Mouse (Mus musculus) lung, postnatal 0 days (tissue): ENCODE measurements around the gene Adh5. TPM values are rescaled to one million over a fixed set of nuclear protein-coding genes. Genes with fewer than 3 reads are reported as not detected.

Experiments
- ATAC-seq: fragments of 200-750 bp; cut with Nextera tagmentation; 2 replicates; pipeline ENCODE4 v1.8.0; 2017; ENCODE audit warnings: moderate library complexity
- DNase-seq: peaks from one replicate; pipeline ENCODE4 v3.0.0-alpha.2; 2016; ENCODE audit warnings: low spot score
- H3K27ac ChIP-seq: fragments of 300-500 bp; sonication (generic); 2 replicates; pipeline ENCODE4 v1.5.1; 2014; ENCODE audit warnings: antibody characterized with exemption, mild to moderate bottlenecking, low read length, mixed read lengths
- H3K27me3 ChIP-seq: fragments of 300-500 bp; sonication (generic); replicated peaks from 2 replicates; pipeline ENCODE4 v1.6.1; 2014; ENCODE audit warnings: low read length, mixed read lengths; ENCODE audit not compliant: insufficient read depth
- H3K36me3 ChIP-seq: fragments of 300-500 bp; sonication (generic); 2 replicates; pipeline ENCODE4 v1.6.1; 2014; ENCODE audit warnings: low read length, mixed read lengths; ENCODE audit not compliant: insufficient read depth
- H3K4me1 ChIP-seq: fragments of 300-500 bp; sonication (generic); 2 replicates; pipeline ENCODE4 v1.6.1; 2014; ENCODE audit warnings: antibody characterized with exemption, low read depth, low read length, mixed read lengths; ENCODE audit not compliant: insufficient read depth
- H3K4me2 ChIP-seq: fragments of 300-500 bp; sonication (generic); replicated peaks from 2 replicates; pipeline ENCODE4 v1.6.1; 2014; ENCODE audit warnings: low read depth, mild to moderate bottlenecking, low read length, moderate library complexity, mixed read lengths
- H3K4me3 ChIP-seq: fragments of 300-500 bp; sonication (generic); 2 replicates; pipeline ENCODE4 v1.5.1; 2014; ENCODE audit warnings: low read depth, low read length
- H3K9ac ChIP-seq: fragments of 300-500 bp; sonication (generic); replicated peaks from 2 replicates; pipeline ENCODE4 v1.6.1; 2014; ENCODE audit warnings: low read depth, mild to moderate bottlenecking
- H3K9me3 ChIP-seq: fragments of 300-500 bp; sonication (generic); 2 replicates; pipeline ENCODE4 v1.6.1; 2016; ENCODE audit warnings: low read length, mixed read lengths
- CTCF ChIP-seq: IDR thresholded peaks from 2 replicates; pipeline ENCODE4 v1.5.1; 2016; ENCODE audit warnings: antibody characterized with exemption, mild to moderate bottlenecking
- EP300 ChIP-seq: IDR thresholded peaks from 2 replicates; pipeline ENCODE4 v1.6.1; 2016; ENCODE audit warnings: antibody characterized with exemption, mild to moderate bottlenecking, control low read depth
- WGBS: fragments of 180-500 bp; shearing (Covaris S2); extraction: QIAGEN DNeasy Blood & Tissue Kit; methylation state at CpG from one replicate; pipeline ENCODE4 v1.1.7; 2014; 5-methylcytosine and 5-hydroxymethylcytosine counted together
- polyA plus RNA-seq: library from polyadenylated mRNA; unstranded; fragments of >200 nt; fragmentation: Nextera tagmentation; extraction: Ambion mirVana; gene quantifications from 2 replicates; pipeline ENCODE4 v1.2.1, GENCODE M21; 2015

Adh5 gene
- polyA plus RNA-seq, 1 experiment from 2014 or later: 116 TPM

GRCm38 (mm10) chr3:138410211-138410610, 32.7 kb upstream of the Adh5 start:
- Histone ChIP-seq H3K4me2 (no peak overlapping the region), H3K4me1 (no peaks in the 10 kb centered on the region), H3K9me3 (no peaks in the 10 kb centered on the region), H3K27me3 (no peaks in the 10 kb centered on the region), H3K27ac (no peak overlapping the region), H3K36me3 (no peaks in the 10 kb centered on the region), H3K9ac (no peak overlapping the region), H3K4me3 (no peak overlapping the region)
- no peak for ATAC-seq
- TF ChIP-seq EP300 (no peak), CTCF (no peak)
- 81% methylated on average over 3 of the region's 3 CpGs for WGBS
- no peak for DNase-seq

GRCm38 (mm10) chr3:138415121-138415690, 27.7 kb upstream of the Adh5 start, which contains the start of gene Adh4:
Gene Adh4 (plus strand): TSS chr3:138415466.
- 68% methylated on average over 6 of the region's 6 CpGs for WGBS
- no peaks in the 10 kb centered on the region for H3K4me1 ChIP-seq
- no peaks in the 10 kb centered on the region for H3K36me3 ChIP-seq
- H3K27ac ChIP-seq: no peak within 1 kb of the TSS
- no peak within 1 kb of the TSS for H3K9ac ChIP-seq
- ATAC-seq (no peak), DNase-seq (no peak)
- H3K27me3 ChIP-seq: no peaks in the 10 kb centered on the region
- no peaks in the 10 kb centered on the region for H3K9me3 ChIP-seq
- TF ChIP-seq CTCF (no peak), EP300 (no peak)
- H3K4me2 ChIP-seq: no peak within 1 kb of the TSS
- H3K4me3 ChIP-seq: no peak within 1 kb of the TSS

- Histone ChIP-seq H3K36me3 (no peaks in the 10 kb centered on the region), H3K4me2 (no peak overlapping the region), H3K4me1 (no peaks in the 10 kb centered on the region), H3K4me3 (no peak overlapping the region), H3K9me3 (no peaks in the 10 kb centered on the region), H3K27me3 (no peaks in the 10 kb centered on the region), H3K27ac (no peak overlapping the region), H3K9ac (no peak overlapping the region)
- 73% methylated on average over 6 of the region's 6 CpGs for WGBS
- TF ChIP-seq CTCF (no peak), EP300 (no peak)
- DNase-seq: no peak
- no peak for ATAC-seq
Measured at GRCm38 (mm10) chr3:138419369-138419768, 23.5 kb upstream of the Adh5 start.

- Histone ChIP-seq H3K4me2 (no peak overlapping the region), H3K4me3 (no peak overlapping the region), H3K27ac (no peak overlapping the region), H3K4me1 (no peaks in the 10 kb centered on the region), H3K9ac (no peak overlapping the region), H3K9me3 (no peaks in the 10 kb centered on the region), H3K36me3 (no peaks in the 10 kb centered on the region), H3K27me3 (no peaks in the 10 kb centered on the region)
- no peak for TF ChIP-seq EP300
- TF ChIP-seq CTCF: no peak
- ATAC-seq (no peak), DNase-seq (no peak)
- 95% methylated on average over 3 of the region's 3 CpGs for WGBS
Measured at GRCm38 (mm10) chr3:138420385-138420784, 22.5 kb upstream of the Adh5 start.

GRCm38 (mm10) chr3:138423664-138424063, 19.2 kb upstream of the Adh5 start:
- no peaks in the 10 kb centered on the region for H3K27me3 ChIP-seq
- no peak overlapping the region for H3K4me2 ChIP-seq
- no peak for TF ChIP-seq EP300
- no peak for TF ChIP-seq CTCF
- no peak overlapping the region for H3K27ac ChIP-seq
- no peaks in the 10 kb centered on the region for H3K36me3 ChIP-seq
- no peaks in the 10 kb centered on the region for H3K4me1 ChIP-seq
- no peak for DNase-seq
- ATAC-seq: no peak
- 64% methylated on average over 2 of the region's 2 CpGs for WGBS
- no peak overlapping the region for H3K4me3 ChIP-seq
- H3K9me3 ChIP-seq: no peaks in the 10 kb centered on the region
- no peak overlapping the region for H3K9ac ChIP-seq

GRCm38 (mm10) chr3:138424247-138424646, 18.6 kb upstream of the Adh5 start:
- DNase-seq (no peak), ATAC-seq (no peak)
- 73% methylated on average over 4 of the region's 4 CpGs for WGBS
- H3K4me1 ChIP-seq: no peaks in the 10 kb centered on the region
- H3K4me2 ChIP-seq: no peak overlapping the region
- no peaks in the 10 kb centered on the region for H3K36me3 ChIP-seq
- H3K9me3 ChIP-seq: no peaks in the 10 kb centered on the region
- H3K9ac ChIP-seq: no peak overlapping the region
- no peak overlapping the region for H3K4me3 ChIP-seq
- no peaks in the 10 kb centered on the region for H3K27me3 ChIP-seq
- no peak overlapping the region for H3K27ac ChIP-seq
- no peak for TF ChIP-seq CTCF
- no peak for TF ChIP-seq EP300

GRCm38 (mm10) chr3:138430360-138430976, 12.4 kb upstream of the Adh5 start:
- no peak for DNase-seq
- Histone ChIP-seq H3K27me3 (no peaks in the 10 kb centered on the region), H3K4me3 (no peak overlapping the region), H3K4me2 (no peak overlapping the region), H3K27ac (no peak overlapping the region), H3K9me3 (no peaks in the 10 kb centered on the region), H3K36me3 (no peaks in the 10 kb centered on the region), H3K4me1 (no peaks in the 10 kb centered on the region; the same call in 1 of the 2 replicates), H3K9ac (no peak overlapping the region)
- TF ChIP-seq CTCF: no peak
- no peak for TF ChIP-seq EP300
- WGBS: 37% methylated on average over 6 of the region's 6 CpGs
- no peak for ATAC-seq
